Mouse (Mus musculus) lung, postnatal 0 days (tissue): ENCODE results near the gene Sec24b.

Experiments
- CTCF ChIP-seq: IDR thresholded peaks from 2 replicates; pipeline ENCODE4 v1.5.1; 2016; ENCODE audit warnings: antibody characterized with exemption, mild to moderate bottlenecking
- EP300 ChIP-seq: IDR thresholded peaks from 2 replicates; pipeline ENCODE4 v1.6.1; 2016; ENCODE audit warnings: antibody characterized with exemption, mild to moderate bottlenecking, control low read depth

GRCm38 (mm10) chr3:130058488-130058887 is 2.9 kb downstream of the Sec24b start:
- TF ChIP-seq EP300: no peak
- no peak for TF ChIP-seq CTCF
